ENCODE assay signal across 17 mouse cellular contexts in the genomic region with DNA sequence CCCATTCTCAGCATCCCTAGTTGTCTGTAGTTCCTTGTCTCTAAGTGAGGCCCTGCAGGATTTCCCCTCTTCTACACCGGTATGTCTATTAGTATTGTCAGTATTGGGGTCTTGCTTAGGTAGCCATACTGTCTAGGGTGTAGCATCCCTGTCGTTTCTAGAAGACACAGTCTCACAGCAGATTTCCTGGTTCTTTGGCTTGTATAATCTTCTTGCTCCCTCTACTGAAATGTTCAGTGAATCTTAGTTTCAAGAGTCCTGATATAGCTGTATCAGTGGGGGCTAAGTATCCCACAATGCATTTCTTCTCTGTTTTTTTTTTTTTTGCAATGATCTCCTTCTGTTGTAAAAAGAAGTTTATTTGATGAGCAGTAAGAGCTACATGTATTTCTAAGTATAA.
"Had no signal": no experiment of that assay in that cellular context is flagged by ENCODE, and none has a peak within 500 bp of the region (broad histone marks: within the 10 kb centered on the region; RNA-seq: fewer than 3 reads in every experiment).

No protein-coding gene starts in this region.

- H3K9ac ChIP-seq: liver, postnatal 0 days; lung, embryonic 15.5 days; midbrain, embryonic 13.5 days; midbrain, embryonic 15.5 days; neural tube, embryonic 12.5 days; stomach, embryonic 15.5 days had no signal

- H3K36me3 ChIP-seq: lung, embryonic 15.5 days; midbrain, embryonic 13.5 days; midbrain, embryonic 15.5 days; neural tube, embryonic 12.5 days; stomach, embryonic 15.5 days had no signal

- ATAC-seq: liver, postnatal 0 days; lung, postnatal 0 days; midbrain, embryonic 13.5 days; midbrain, embryonic 15.5 days had no signal

- H3K4me2 ChIP-seq: lung, embryonic 15.5 days; midbrain, embryonic 11.5 days; midbrain, embryonic 13.5 days; midbrain, embryonic 15.5 days; neural tube, embryonic 12.5 days; stomach, embryonic 15.5 days had no signal

- DNase-seq: liver, postnatal 0 days; lung, adult 2 months; lung, postnatal 14 days; lung, postnatal 36 days; right cerebral cortex, postnatal 14 days; thymus, adult 2 months; thymus, postnatal 25 days had no signal

- H3K27me3 ChIP-seq: lung, embryonic 15.5 days; megakaryocyte, embryonic 14.5 days; midbrain, embryonic 13.5 days; midbrain, embryonic 15.5 days; neural tube, embryonic 12.5 days; stomach, embryonic 15.5 days had no signal

- H3K4me1 ChIP-seq: lung, embryonic 15.5 days; megakaryocyte, embryonic 14.5 days; midbrain, embryonic 13.5 days; midbrain, embryonic 15.5 days; neural tube, embryonic 12.5 days; stomach, embryonic 15.5 days had no signal

- H3K9me3 ChIP-seq: lung, embryonic 15.5 days; midbrain, embryonic 13.5 days; midbrain, embryonic 15.5 days; neural tube, embryonic 12.5 days; stomach, embryonic 15.5 days had no signal

- H3K4me3 ChIP-seq: lung, embryonic 15.5 days; megakaryocyte, embryonic 14.5 days; midbrain, embryonic 13.5 days; midbrain, embryonic 15.5 days; neural tube, embryonic 12.5 days; stomach, embryonic 15.5 days had no signal

- H3K27ac ChIP-seq: lung, embryonic 15.5 days; macrophage; midbrain, embryonic 13.5 days; midbrain, embryonic 15.5 days; neural tube, embryonic 12.5 days; stomach, embryonic 15.5 days; stomach, postnatal 0 days had no signal
